ENCODE assay signal across 8 mouse cellular contexts in the genomic region with DNA sequence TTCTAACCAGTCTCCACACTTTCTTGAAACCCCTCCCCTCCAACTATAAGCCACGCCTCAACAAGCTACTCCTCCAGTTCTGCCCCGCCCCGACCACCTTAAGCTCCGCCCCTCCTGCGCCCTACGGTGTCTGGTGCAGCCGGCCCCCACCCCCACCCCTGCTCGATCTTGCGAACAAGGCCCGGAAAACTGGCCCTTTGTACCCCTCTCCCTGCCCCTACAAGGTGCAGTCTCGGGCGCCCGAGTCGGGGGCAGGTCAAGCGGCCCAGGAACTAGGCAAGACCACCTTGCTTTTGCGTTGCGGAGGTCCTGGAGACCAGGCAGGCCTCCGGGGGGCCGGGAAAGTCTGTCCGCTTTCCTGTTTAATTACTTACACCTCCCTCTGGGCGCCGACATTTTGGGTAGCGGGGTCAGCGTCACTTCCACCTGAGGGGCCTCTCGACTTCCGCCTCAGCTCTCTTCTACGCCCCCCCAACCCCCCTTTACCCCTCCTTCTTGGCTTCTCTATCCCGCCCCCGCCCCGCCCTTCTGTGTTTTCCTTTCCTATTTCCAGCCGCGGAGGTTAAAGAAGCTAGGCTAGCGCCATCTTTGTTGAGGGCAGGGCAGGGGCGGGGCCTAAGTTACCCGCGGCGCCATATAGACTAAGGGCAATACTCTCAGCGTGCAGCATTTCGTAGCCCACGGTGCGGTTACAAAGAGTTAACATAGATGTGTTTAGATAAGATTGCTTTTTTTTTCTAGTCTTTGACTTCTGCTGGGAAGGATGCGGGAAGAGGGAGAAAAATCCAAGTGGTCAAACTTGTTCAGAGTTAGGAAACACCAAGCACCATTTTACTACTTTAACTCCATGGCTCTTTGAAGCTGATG. TPM values are rescaled to one million over a fixed set of nuclear protein-coding genes. Genes with fewer than 3 reads are reported as not detected.
DNase-seq lines count a peak whose midpoint lies in the region; ATAC-seq and TF ChIP-seq lines count a peak whose summit lies in the region.

A gene (plus strand): TSS at position 165 of the 867 bp plus-strand sequence.
A gene (minus strand): TSS at position 447 of the 867 bp plus-strand sequence.

- peak within 1 kb of the TSS; percentile 99 for H3K27ac ChIP-seq in heart, embryonic 12.5 days (ENCODE audit: poor library complexity, severe bottlenecking)
- peak within 1 kb of the TSS; percentile 99 for H3K27ac ChIP-seq in kidney, postnatal 0 days
- H3K27ac ChIP-seq in liver, embryonic 11.5 days (ENCODE audit: low read depth, low read length): peak within 1 kb of the TSS; percentile 99
- peak within 1 kb of the TSS; percentile 99 for H3K27ac ChIP-seq in stomach, embryonic 14.5 days (ENCODE audit: low read length)

- peak within 1 kb of the TSS; percentile 98 for H3ac ChIP-seq in C2C12 (ENCODE audit: control insufficient read depth, insufficient read length, low read depth)

- peak within 1 kb of the TSS; percentile 65 for H3K4me2 ChIP-seq in heart, embryonic 12.5 days
- H3K4me2 ChIP-seq in kidney, postnatal 0 days (ENCODE audit: low read length): peak within 1 kb of the TSS; percentile 65
- peak within 1 kb of the TSS; percentile 90 for H3K4me2 ChIP-seq in liver, embryonic 11.5 days
- H3K4me2 ChIP-seq in stomach, embryonic 14.5 days (replicated peaks; ENCODE audit: low read depth, low read length): peak within 1 kb of the TSS; percentile 49

- peak within 1 kb of the TSS; percentile 68 for H3K4me3 ChIP-seq in C2C12 (ENCODE audit: insufficient read depth, poor library complexity, severe bottlenecking)
- peak within 1 kb of the TSS; percentile 88 for H3K4me3 ChIP-seq in heart, embryonic 12.5 days
- H3K4me3 ChIP-seq in kidney, postnatal 0 days (replicated peaks; ENCODE audit: low read depth, low read length): peak within 1 kb of the TSS; percentile 76
- peak within 1 kb of the TSS; percentile 75 for H3K4me3 ChIP-seq in liver, embryonic 11.5 days (ENCODE audit: low read depth, low read length)
- H3K4me3 ChIP-seq in stomach, embryonic 14.5 days (ENCODE audit: low read depth, low read length): peak within 1 kb of the TSS; percentile 63

- no peak for TF ChIP-seq CTCF in C2C12 (IDR thresholded peaks at IDR 0.05; ENCODE audit: control insufficient read depth, insufficient read depth, insufficient read length)
- no peak for TF ChIP-seq CTCF in kidney, postnatal 0 days (IDR thresholded peaks at IDR 0.05; ENCODE audit: low read depth)

- H3K4me1 ChIP-seq in heart, embryonic 12.5 days (replicated peaks): peaks cover 8% of the 10 kb centered on the region
- 0 out of 2 replicates have a peak, but pooled peaks cover 7% of the 10 kb centered on the region for H3K4me1 ChIP-seq in kidney, postnatal 0 days (replicated peaks; ENCODE audit: insufficient read depth, low read length)
- peaks cover 17% of the 10 kb centered on the region for H3K4me1 ChIP-seq in liver, embryonic 11.5 days (replicated peaks; ENCODE audit: control insufficient read depth, insufficient read depth, low read length)
- H3K4me1 ChIP-seq in stomach, embryonic 14.5 days (ENCODE audit: control insufficient read depth, insufficient read depth, low read length): peaks cover 8% of the 10 kb centered on the region

- no peaks in the 10 kb centered on the region for H3K9me3 ChIP-seq in heart, embryonic 12.5 days (replicated peaks)
- no peaks in the 10 kb centered on the region for H3K9me3 ChIP-seq in kidney, postnatal 0 days (replicated peaks; ENCODE audit: low read length)
- H3K9me3 ChIP-seq in liver, embryonic 11.5 days (ENCODE audit: control insufficient read depth, low read length): no peaks in the 10 kb centered on the region
- H3K9me3 ChIP-seq in stomach, embryonic 14.5 days (ENCODE audit: control insufficient read depth, low read depth, low read length): no peaks in the 10 kb centered on the region

- H3K36me3 ChIP-seq in C2C12 (ENCODE audit: control insufficient read depth, insufficient read depth): peaks cover 33% of the 10 kb centered on the region
- peaks cover 49% of the 10 kb centered on the region for H3K36me3 ChIP-seq in heart, embryonic 12.5 days
- H3K36me3 ChIP-seq in kidney, postnatal 0 days (ENCODE audit: insufficient read depth, low read length): peaks cover 32% of the 10 kb centered on the region
- peaks cover 40% of the 10 kb centered on the region for H3K36me3 ChIP-seq in liver, embryonic 11.5 days (ENCODE audit: control insufficient read depth, insufficient read depth, low read length)
- peaks cover 35% of the 10 kb centered on the region for H3K36me3 ChIP-seq in stomach, embryonic 14.5 days (ENCODE audit: control insufficient read depth, insufficient read depth, low read length)

- no peaks in the 10 kb centered on the region for H3K27me3 ChIP-seq in C2C12 (ENCODE audit: control insufficient read depth, insufficient read depth, insufficient read length)
- H3K27me3 ChIP-seq in heart, embryonic 12.5 days (replicated peaks): no peaks in the 10 kb centered on the region
- H3K27me3 ChIP-seq in kidney, postnatal 0 days (ENCODE audit: insufficient read depth, low read length): no peaks in the 10 kb centered on the region
- H3K27me3 ChIP-seq in liver, embryonic 11.5 days (replicated peaks; ENCODE audit: control insufficient read depth, insufficient read depth, low read length): no peaks in the 10 kb centered on the region
- no peaks in the 10 kb centered on the region for H3K27me3 ChIP-seq in stomach, embryonic 14.5 days (ENCODE audit: control insufficient read depth, insufficient read depth, low read length)

- ATAC-seq in erythroid progenitor cell, adult 5-6 weeks (replicated peaks; ENCODE audit: low FRiP score, poor library complexity, severe bottlenecking): peak; percentile 75
- ATAC-seq in heart, embryonic 12.5 days (ENCODE audit: insufficient number of reproducible peaks, low FRiP score): peak; percentile 87
- ATAC-seq in kidney, postnatal 0 days (replicated peaks; ENCODE audit: low FRiP score, low read depth): peak; percentile 84
- ATAC-seq in liver, embryonic 11.5 days (replicated peaks; ENCODE audit: low FRiP score): peak; percentile 79
- peak; percentile 80 for ATAC-seq in stomach, embryonic 14.5 days (ENCODE audit: insufficient number of reproducible peaks, insufficient read depth, low FRiP score, low read depth)

- H3K79me2 ChIP-seq in C2C12 (ENCODE audit: control insufficient read depth, insufficient read depth): peaks cover 18% of the 10 kb centered on the region

- H3K79me3 ChIP-seq in C2C12 (ENCODE audit: low read depth): peaks cover 6% of the 10 kb centered on the region

- peak within 1 kb of the TSS; percentile 91 for H3K9ac ChIP-seq in heart, embryonic 12.5 days
- H3K9ac ChIP-seq in kidney, postnatal 0 days (ENCODE audit: low read depth, low read length): peak within 1 kb of the TSS; percentile 78
- peak within 1 kb of the TSS; percentile 93 for H3K9ac ChIP-seq in liver, embryonic 11.5 days (ENCODE audit: low read depth, low read length)
- peak within 1 kb of the TSS; percentile 67 for H3K9ac ChIP-seq in stomach, embryonic 14.5 days (replicated peaks; ENCODE audit: low read depth, low read length)

- WGBS in heart, embryonic 12.5 days: under 1% methylated on average over 42 of the region's 42 CpGs
- under 1% methylated on average over 42 of the region's 42 CpGs for WGBS in kidney, postnatal 0 days
- under 1% methylated on average over 42 of the region's 42 CpGs for WGBS in liver, embryonic 11.5 days
- under 1% methylated on average over 42 of the region's 42 CpGs for WGBS in stomach, embryonic 14.5 days

- peak; percentile 98 for DNase-seq in brain, embryonic 18.5 days (ENCODE audit: low read depth, low spot score)
- peak; percentile 98 for DNase-seq in kidney, postnatal 0 days (ENCODE audit: low spot score)
- peak; percentile 94 for DNase-seq in liver, embryonic 11.5 days (ENCODE audit: low spot score)
- DNase-seq in naive thymus-derived CD4-positive, alpha-beta T cell, adult 2 months (ENCODE audit: low read depth): peak; percentile 99

TF ChIP-seq in C2C12, 6 proteins besides CTCF, POLR2A, EP300 and RAD21:
- TF ChIP-seq CEBPB (IDR thresholded peaks at IDR 0.05; ENCODE audit: low read depth) (no peak), FOSL1 (IDR thresholded peaks at IDR 0.05; ENCODE audit: insufficient read depth, low read length, poor library complexity, severe bottlenecking) (no peak), MYOD1 (IDR thresholded peaks at IDR 0.05; ENCODE audit: control insufficient read depth, insufficient read length, low read depth) (no peak), MYOG (IDR thresholded peaks at IDR 0.05; ENCODE audit: control insufficient read depth, extremely low read depth, insufficient read length) (no peak), USF1 (IDR thresholded peaks at IDR 0.05; ENCODE audit: low read depth) (no peak), MAX (IDR thresholded peaks at IDR 0.05) (no peak)
TF ChIP-seq in C2C12: peak in this region for 0.

RNA-seq across cellular contexts. Expression of the first gene that starts in this region (rescaled TPM):
- 12.9 TPM for polyA plus RNA-seq in C2C12 (2012; fragmentation: generic; extraction: Trizol)
- 4.7 and 16.3 TPM in 2 replicates for total RNA-seq in erythroid progenitor cell, adult 5-6 weeks (2015; ENCODE audit: low replicate concordance)
- total RNA-seq in erythroid progenitor cell, adult 5-6 weeks (2017; ENCODE audit: low replicate concordance): 0.64 and 3.2 TPM in 2 replicates
- 9.8 and 10.4 TPM in 2 replicates for polyA plus RNA-seq in heart, embryonic 12.5 days (2016; fragmentation: Nextera tagmentation; extraction: Ambion mirVana)
- 12.8 and 14.1 TPM in 2 replicates for polyA plus RNA-seq in kidney, postnatal 0 days (2015; fragmentation: Nextera tagmentation; extraction: Ambion mirVana)
- 13.9 and 14.0 TPM in 2 replicates for polyA plus RNA-seq in liver, embryonic 11.5 days (2014; fragmentation: Nextera tagmentation; extraction: Ambion mirVana)
- 14.1 and 18.0 TPM in 2 replicates for polyA plus RNA-seq in stomach, embryonic 14.5 days (2014; fragmentation: Nextera tagmentation; extraction: Ambion mirVana)

RNA-seq across cellular contexts. Expression of the second gene that starts in this region (rescaled TPM):
- polyA plus RNA-seq in C2C12 (2012; fragmentation: generic; extraction: Trizol): 30.6 TPM
- 11.9 and 14.7 TPM in 2 replicates for total RNA-seq in erythroid progenitor cell, adult 5-6 weeks (2015; ENCODE audit: low replicate concordance)
- total RNA-seq in erythroid progenitor cell, adult 5-6 weeks (2017; ENCODE audit: low replicate concordance): 5.6 and 9.1 TPM in 2 replicates
- 28.9 and 31.2 TPM in 2 replicates for polyA plus RNA-seq in heart, embryonic 12.5 days (2016; fragmentation: Nextera tagmentation; extraction: Ambion mirVana)
- polyA plus RNA-seq in kidney, postnatal 0 days (2015; fragmentation: Nextera tagmentation; extraction: Ambion mirVana): 30.4 and 31.8 TPM in 2 replicates
- polyA plus RNA-seq in liver, embryonic 11.5 days (2014; fragmentation: Nextera tagmentation; extraction: Ambion mirVana): 37.1 and 40.8 TPM in 2 replicates
- polyA plus RNA-seq in stomach, embryonic 14.5 days (2014; fragmentation: Nextera tagmentation; extraction: Ambion mirVana): 33.0 and 35.7 TPM in 2 replicates

Comparison
In these comparisons a context has a peak if more than half of its experiments do, and no peak if none do; other contexts are left out.
1. Peak in every context shown above with its lines: DNase-seq, ATAC-seq, H3K4me3 ChIP-seq and H3K27ac ChIP-seq.